Mouse (Mus musculus) liver, embryonic 14.5 days (tissue): ENCODE measurements at regions not wholly inside any gene's neighbourhood (a gene's known extent, or its start where the extent isn't known, plus 50 kb on each side); places are given as distances from the start of the nearest gene placed in this dataset.

Experiments used
- ATAC-seq: fragments of 200-750 bp; cut with Nextera tagmentation; 2 replicates; pipeline ENCODE4 v1.8.0; 2017; ENCODE audit warnings: moderate number of reproducible peaks, mild to moderate bottlenecking, moderate library complexity; ENCODE audit not compliant: insufficient read depth
- DNase-seq, 3 experiments: peaks; one replicate each; pipeline ENCODE4 v3.0.0-alpha.2; 2012 to 2013; ENCODE audit warnings: low read depth in 3 of 3, low spot score in 3 of 3
- H3K27ac ChIP-seq: fragments of 300-500 bp; sonication (generic); 2 replicates; pipeline ENCODE4 v1.5.1; 2014; ENCODE audit warnings: moderate library complexity, mild to moderate bottlenecking, control low read depth, inconsistent platforms
- H3K27me3 ChIP-seq: fragments of 300-500 bp; sonication (generic); 2 replicates; pipeline ENCODE4 v1.6.1; 2014; ENCODE audit warnings: mild to moderate bottlenecking, low read length, moderate library complexity; ENCODE audit not compliant: control insufficient read depth, insufficient read depth
- H3K36me3 ChIP-seq: fragments of 300-500 bp; sonication (generic); replicated peaks from 2 replicates; pipeline ENCODE4 v1.6.1; 2014; ENCODE audit warnings: low read depth; ENCODE audit not compliant: control insufficient read depth, insufficient read depth
- H3K4me1 ChIP-seq, 2 experiments: fragments of 200-500 bp in 1 of 2; fragments of 300-500 bp in 1 of 2; sonication (generic) in 1 of 2; replicated peaks; 2 replicates each; pipeline ENCODE4 v1.6.1; 2012 to 2014; ENCODE audit warnings: antibody characterized with exemption in 1 of 2, inconsistent platforms in 1 of 2, low read length in 1 of 2; ENCODE audit not compliant: control insufficient read depth in 2 of 2, insufficient read depth in 2 of 2
- H3K4me2 ChIP-seq: fragments of 300-500 bp; sonication (generic); 2 replicates; pipeline ENCODE4 v1.6.1; 2014; ENCODE audit warnings: low read depth, mild to moderate bottlenecking, control low read depth, moderate library complexity
- H3K4me3 ChIP-seq, 2 experiments: fragments of 200-500 bp in 1 of 2; fragments of 300-500 bp in 1 of 2; sonication (generic) in 1 of 2; 2 replicates each; pipeline ENCODE4 v1.5.1; 2012 to 2014; ENCODE audit warnings: low read depth in 2 of 2, low read length in 2 of 2, mild to moderate bottlenecking in 2 of 2, control low read depth in 1 of 2, inconsistent platforms in 1 of 2, moderate library complexity in 1 of 2; ENCODE audit not compliant: insufficient read depth in 1 of 2
- H3K9ac ChIP-seq: fragments of 300-500 bp; sonication (generic); replicated peaks from 2 replicates; pipeline ENCODE4 v1.6.1; 2014; ENCODE audit warnings: mild to moderate bottlenecking, control low read depth, moderate library complexity
- H3K9me3 ChIP-seq: fragments of 300-500 bp; sonication (generic); 2 replicates; pipeline ENCODE4 v1.6.1; 2016; ENCODE audit warnings: low read length, mixed read lengths; ENCODE audit not compliant: control insufficient read depth
- CTCF ChIP-seq: IDR thresholded peaks from 2 replicates; pipeline ENCODE4 v1.5.1; 2016; ENCODE audit warnings: antibody characterized with exemption, low read depth, control low read depth
- EP300 ChIP-seq: IDR thresholded peaks from 2 replicates; pipeline ENCODE4 v1.6.1; 2016; ENCODE audit warnings: antibody characterized with exemption, low read depth
- WGBS: fragments of 180-500 bp; shearing (Covaris S2); extraction: QIAGEN DNeasy Blood & Tissue Kit; methylation state at CpG from one replicate; pipeline ENCODE4 v1.1.7; 2014; ENCODE audit not compliant: insufficient replicate concordance; 5-methylcytosine and 5-hydroxymethylcytosine counted together

DNA sequence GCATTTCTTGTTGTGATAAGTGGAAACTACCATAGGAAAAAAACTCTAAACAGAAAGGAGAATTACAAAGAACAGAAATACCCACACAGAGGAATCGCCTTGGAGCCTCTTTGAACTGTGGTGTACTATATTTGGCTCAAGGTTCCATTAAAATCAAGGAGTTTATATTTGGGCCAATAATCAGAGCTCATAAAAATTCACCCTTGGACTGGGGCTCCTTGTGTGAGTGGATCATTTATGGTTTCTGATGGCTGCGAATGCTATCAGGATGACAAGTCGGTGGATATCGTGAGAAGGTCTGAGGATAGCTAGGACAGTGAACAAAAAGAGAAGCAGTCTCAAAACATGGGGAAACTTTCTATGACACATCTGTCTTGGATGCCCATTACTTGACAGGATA lies 92.2 kb upstream of the Klf3 start:
- ATAC-seq (no peak), DNase-seq (no peak)
- 88% methylated on average over 4 of the region's 4 CpGs for WGBS
- Histone ChIP-seq H3K9me3 (no peaks in the 10 kb centered on the region), H3K9ac (no peak overlapping the region), H3K27me3 (no peaks in the 10 kb centered on the region), H3K4me2 (no peak overlapping the region), H3K27ac (no peak overlapping the region), H3K36me3 (no peaks in the 10 kb centered on the region), H3K4me1 (peaks cover 22 to 43% of the 10 kb centered on the region in 2 experiments), H3K4me3 (no peak overlapping the region)
- TF ChIP-seq CTCF (no peak), EP300 (no peak)

DNA sequence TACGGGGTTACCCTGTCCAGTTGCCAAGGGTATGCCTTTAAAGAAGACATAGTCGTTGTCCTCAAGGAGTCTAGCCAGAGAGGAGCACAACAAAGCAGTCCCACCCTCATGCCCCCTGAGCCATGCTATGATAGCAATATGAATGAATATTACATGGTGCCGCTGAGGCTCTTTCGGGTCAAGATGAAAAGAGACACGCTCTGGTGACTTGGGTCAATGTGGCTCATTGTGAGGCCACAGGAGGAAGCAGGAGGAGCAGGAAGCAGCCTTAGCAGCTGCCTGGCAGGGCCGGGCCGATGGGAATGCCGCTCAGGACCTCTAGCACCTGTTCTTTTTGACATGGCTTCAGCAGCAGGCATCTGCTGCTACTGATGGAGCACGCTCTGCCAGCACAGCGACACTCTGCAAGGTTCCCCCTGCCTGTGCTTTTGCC lies 89.0 kb upstream of the Klf3 start:
- Histone ChIP-seq H3K4me3 (no peak overlapping the region), H3K4me2 (peak overlapping the region; percentile 59), H3K36me3 (no peaks in the 10 kb centered on the region), H3K9me3 (no peaks in the 10 kb centered on the region), H3K9ac (peak overlapping the region; percentile 29), H3K27ac (peak overlapping the region; percentile 73; the same call in 1 of the 2 replicates), H3K27me3 (no peaks in the 10 kb centered on the region), H3K4me1 (peaks cover 33 to 53% of the 10 kb centered on the region in 2 experiments)
- 71% methylated on average over 10 of the region's 10 CpGs for WGBS
- DNase-seq, result no peak
- peak; percentile 37 for ATAC-seq
- TF ChIP-seq CTCF, result no peak
- TF ChIP-seq EP300, result no peak

DNA sequence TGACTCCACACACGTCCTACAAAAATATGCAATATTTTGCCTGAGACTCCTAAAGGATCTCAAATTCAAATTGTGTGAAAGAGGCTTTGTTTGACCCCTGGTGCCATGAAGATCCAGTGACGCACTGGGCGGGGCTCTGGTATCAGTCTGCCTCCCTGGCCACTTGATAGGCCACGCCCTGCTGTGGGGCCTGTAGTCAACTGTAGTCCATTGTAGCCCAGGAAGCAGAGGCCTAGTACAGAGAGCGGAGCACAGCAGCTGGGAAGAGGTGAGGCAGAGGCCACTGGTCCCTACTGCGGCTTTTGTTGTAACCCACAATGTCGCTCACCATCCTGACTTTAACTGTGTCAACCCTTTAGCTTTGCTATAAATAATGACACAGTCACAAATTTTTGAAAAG lies 88.5 kb upstream of the Klf3 start:
- peaks cover 33 to 52% of the 10 kb centered on the region in 2 experiments for H3K4me1 ChIP-seq
- 0 out of 2 replicates have a peak, but pooled peaks have one; percentile 23 for TF ChIP-seq EP300
- TF ChIP-seq CTCF, result no peak
- H3K9ac ChIP-seq, result peak overlapping the region; percentile 63
- no peaks in the 10 kb centered on the region for H3K9me3 ChIP-seq
- DNase-seq (peak; percentile 88 to 89 (median 88)), ATAC-seq (peak; percentile 99)
- H3K36me3 ChIP-seq, result no peaks in the 10 kb centered on the region
- peak overlapping the region; percentile 73 for H3K27ac ChIP-seq
- 24% methylated on average over 7 of the region's 7 CpGs for WGBS
- H3K27me3 ChIP-seq, result no peaks in the 10 kb centered on the region
- peak overlapping the region; percentile 59 for H3K4me2 ChIP-seq
- peak overlapping the region; percentile 29 to 40; a peak in 3 of 4 replicates for H3K4me3 ChIP-seq

- no peak overlapping the region; the same call in 1 of the 2 replicates for H3K9ac ChIP-seq
- WGBS, result 46% methylated on average over 4 of the region's 4 CpGs
- H3K27me3 ChIP-seq, result no peaks in the 10 kb centered on the region
- H3K9me3 ChIP-seq, result no peaks in the 10 kb centered on the region
- ATAC-seq (no peak), DNase-seq (no peak)
- H3K27ac ChIP-seq, result no peak overlapping the region; the same call in 1 of the 2 replicates
- H3K4me1 ChIP-seq, result peaks cover 33 to 36% of the 10 kb centered on the region in 2 experiments
- TF ChIP-seq CTCF (no peak), EP300 (no peak)
- no peak overlapping the region for H3K4me2 ChIP-seq
- no peak overlapping the region for H3K4me3 ChIP-seq
- no peaks in the 10 kb centered on the region for H3K36me3 ChIP-seq
Observed at GRCm38 (mm10) chr5:64716551-64716950, 86.6 kb upstream of the Klf3 start.

DNA sequence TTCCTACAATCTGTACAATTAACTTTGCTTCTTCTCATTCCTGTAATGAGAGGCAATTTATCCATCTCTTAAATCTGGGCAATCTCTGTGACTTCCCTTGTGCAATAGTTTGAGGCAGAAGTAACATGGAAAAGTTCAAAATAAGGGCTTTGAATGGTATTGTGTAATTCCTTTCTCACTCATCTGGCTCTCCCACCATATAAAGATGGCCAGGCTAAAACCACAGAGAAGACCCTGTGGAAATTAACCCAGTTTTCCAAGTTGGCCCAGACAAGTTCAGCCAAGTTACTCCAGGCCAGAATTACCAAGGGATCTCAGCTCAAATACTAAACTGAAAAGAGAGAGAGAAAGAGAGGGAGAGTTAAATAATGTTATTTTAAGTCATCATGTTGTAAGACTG lies 81.0 kb upstream of the Klf3 start:
- Histone ChIP-seq H3K27ac (no peak overlapping the region), H3K9me3 (no peaks in the 10 kb centered on the region), H3K4me1 (no peaks in the 10 kb centered on the region), H3K9ac (no peak overlapping the region), H3K4me3 (no peak overlapping the region), H3K27me3 (no peaks in the 10 kb centered on the region), H3K36me3 (no peaks in the 10 kb centered on the region), H3K4me2 (no peak overlapping the region)
- TF ChIP-seq EP300 (no peak), CTCF (no peak)
- ATAC-seq (no peak), DNase-seq (no peak)
